Mouse (Mus musculus) bone marrow macrophage, adult 2 months (primary cell): ENCODE measurements around the gene Nxpe4.

Source experiments
- CTCF ChIP-seq: IDR thresholded peaks from 2 replicates; pipeline ENCODE4 v1.5.1; 2012; ENCODE audit warnings: low read depth, mild to moderate bottlenecking, low read length, moderate library complexity
- POLR2A ChIP-seq: IDR thresholded peaks from 2 replicates; pipeline ENCODE4 v1.6.1; 2012; ENCODE audit warnings: mild to moderate bottlenecking, low read depth, low read length, borderline replicate concordance

DNA sequence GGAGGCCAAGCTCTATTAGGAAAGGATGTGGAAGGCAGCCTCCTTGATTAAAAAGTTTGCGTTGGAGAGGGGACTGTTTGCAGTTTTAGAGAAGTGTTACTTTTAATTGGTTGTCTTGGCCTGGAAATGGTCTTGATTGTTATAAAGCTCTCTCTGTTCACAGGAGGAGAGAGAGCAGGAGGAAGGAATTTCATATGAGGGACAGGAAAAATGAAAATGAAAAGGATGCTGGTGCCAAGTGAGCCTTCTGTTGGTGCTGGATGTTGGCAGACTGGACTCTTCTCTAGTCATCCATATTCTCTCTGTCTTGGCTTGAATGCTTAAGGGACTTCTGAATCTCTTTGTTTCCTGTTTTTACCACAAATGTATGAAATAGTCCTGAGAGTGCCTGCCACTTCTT lies 106.1 kb downstream of the Nxpe4 start:
- no peak for TF ChIP-seq POLR2A
- TF ChIP-seq CTCF = no peak
